Mouse (Mus musculus) midbrain, embryonic 11.5 days (tissue): ENCODE data around the gene Nppa. TPM values are rescaled to one million over a fixed set of nuclear protein-coding genes. Genes with fewer than 3 reads are reported as not detected.

Source experiments
- ATAC-seq: fragments of 200-750 bp; cut with Nextera tagmentation; 2 replicates; pipeline ENCODE4 v1.8.0; 2017; ENCODE audit warnings: moderate TSS enrichment, moderate library complexity; ENCODE audit not compliant: low FRiP score
- DNase-seq: peaks from one replicate; pipeline ENCODE4 v3.0.0; 2015; ENCODE audit warnings: low spot score; ENCODE audit errors: missing footprints
- H3K27ac ChIP-seq: fragments of 300-500 bp; sonication (generic); 2 replicates; pipeline ENCODE4 v1.5.1; 2014; ENCODE audit warnings: low read depth, low read length
- H3K27me3 ChIP-seq: fragments of 300-500 bp; sonication (generic); 2 replicates; pipeline ENCODE4 v1.6.1; 2014; ENCODE audit warnings: mild to moderate bottlenecking, low read length, moderate library complexity, mixed read lengths; ENCODE audit not compliant: control insufficient read depth, insufficient read depth
- H3K36me3 ChIP-seq: fragments of 300-500 bp; sonication (generic); 2 replicates; pipeline ENCODE4 v1.6.1; 2014; ENCODE audit warnings: mild to moderate bottlenecking, low read length, moderate library complexity, mixed read lengths; ENCODE audit not compliant: control insufficient read depth, insufficient read depth
- H3K4me1 ChIP-seq: fragments of 300-500 bp; sonication (generic); 2 replicates; pipeline ENCODE4 v1.6.1; 2014; ENCODE audit warnings: low read length; ENCODE audit not compliant: control insufficient read depth, insufficient read depth
- H3K4me2 ChIP-seq: fragments of 300-500 bp; sonication (generic); 2 replicates; pipeline ENCODE4 v1.6.1; 2014; ENCODE audit warnings: mild to moderate bottlenecking, moderate library complexity
- H3K4me3 ChIP-seq: fragments of 300-500 bp; sonication (generic); 2 replicates; pipeline ENCODE4 v1.5.1; 2014; ENCODE audit warnings: low read depth, low read length
- H3K9ac ChIP-seq: fragments of 300-500 bp; sonication (generic); 2 replicates; pipeline ENCODE4 v1.6.1; 2014; ENCODE audit warnings: low read length
- H3K9me3 ChIP-seq: fragments of 300-500 bp; sonication (generic); 2 replicates; pipeline ENCODE4 v1.6.1; 2016; ENCODE audit warnings: low read length; ENCODE audit not compliant: control insufficient read depth
- WGBS: fragments of 180-500 bp; shearing (Covaris S2); extraction: QIAGEN DNeasy Blood & Tissue Kit; methylation state at CpG from one replicate; pipeline ENCODE4 v1.1.7; 2014; 5-methylcytosine and 5-hydroxymethylcytosine counted together
- polyA plus RNA-seq: library from polyadenylated mRNA; unstranded; fragments of >200 nt; fragmentation: Nextera tagmentation; extraction: Ambion mirVana; gene quantifications from 2 replicates; pipeline ENCODE4 v1.2.1, GENCODE M21; 2014

The Nppa gene
- polyA plus RNA-seq, 1 experiment from 2014 or later = 0.68 TPM

GRCm38 (mm10) chr4:147976237-147976636 is 24.3 kb upstream of the Nppa start:
- H3K36me3 ChIP-seq = no peaks in the 10 kb centered on the region
- ATAC-seq = no peak
- H3K4me1 ChIP-seq = no peaks in the 10 kb centered on the region
- H3K4me2 ChIP-seq = no peak overlapping the region
- H3K4me3 ChIP-seq = no peak overlapping the region
- H3K27ac ChIP-seq = no peak overlapping the region
- H3K9ac ChIP-seq = no peak overlapping the region
- WGBS = 79% methylated on average over 3 of the region's 3 CpGs
- H3K27me3 ChIP-seq = no peaks in the 10 kb centered on the region
- H3K9me3 ChIP-seq = peaks cover 4% of the 10 kb centered on the region; the same call in 1 of the 2 replicates
- DNase-seq = no peak

- Histone ChIP-seq H3K27me3 (no peaks in the 10 kb centered on the region), H3K4me1 (no peaks in the 10 kb centered on the region), H3K9ac (no peak overlapping the region), H3K36me3 (no peaks in the 10 kb centered on the region), H3K9me3 (peaks cover 4% of the 10 kb centered on the region; the same call in 1 of the 2 replicates), H3K4me2 (no peak overlapping the region), H3K4me3 (no peak overlapping the region), H3K27ac (no peak overlapping the region)
- DNase-seq = no peak
- no peak for ATAC-seq
- 81% methylated on average over 4 of the region's 4 CpGs for WGBS
Measured at GRCm38 (mm10) chr4:147977726-147978125, 22.8 kb upstream of the Nppa start.

DNA sequence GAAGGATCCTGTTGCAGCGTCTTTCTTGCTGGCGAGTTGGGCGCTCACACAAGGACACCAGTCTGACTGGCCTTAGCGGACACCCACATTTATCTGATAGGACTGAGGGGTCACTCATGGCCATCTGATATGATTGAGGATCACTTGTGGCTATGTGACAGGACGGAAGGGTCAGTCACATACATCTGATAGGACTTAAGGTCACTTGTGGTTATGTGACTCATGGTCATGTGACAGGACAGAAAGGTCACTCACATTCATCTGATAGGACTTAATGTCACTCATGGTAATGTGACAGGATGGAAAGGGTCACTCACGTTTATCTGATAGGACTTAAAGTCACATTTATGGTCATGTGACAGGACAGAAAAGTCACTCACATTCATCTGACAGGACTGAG is 22.1 kb upstream of the Nppa start:
- Histone ChIP-seq H3K9me3 (peaks cover 4% of the 10 kb centered on the region; the same call in 1 of the 2 replicates), H3K27me3 (no peaks in the 10 kb centered on the region), H3K27ac (no peak overlapping the region), H3K36me3 (no peaks in the 10 kb centered on the region), H3K9ac (no peak overlapping the region), H3K4me1 (no peaks in the 10 kb centered on the region), H3K4me3 (no peak overlapping the region), H3K4me2 (no peak overlapping the region)
- 92% methylated on average over 6 of the region's 6 CpGs for WGBS
- DNase-seq (no peak), ATAC-seq (no peak)

- H3K4me2 ChIP-seq = no peak overlapping the region
- no peaks in the 10 kb centered on the region for H3K27me3 ChIP-seq
- H3K9me3 ChIP-seq = peaks cover 4% of the 10 kb centered on the region; the same call in 1 of the 2 replicates
- H3K36me3 ChIP-seq = no peaks in the 10 kb centered on the region
- 80% methylated on average over 7 of the region's 7 CpGs for WGBS
- ATAC-seq (no peak), DNase-seq (no peak)
- H3K9ac ChIP-seq = no peak overlapping the region
- H3K4me3 ChIP-seq = no peak overlapping the region
- H3K4me1 ChIP-seq = no peaks in the 10 kb centered on the region
- H3K27ac ChIP-seq = no peak overlapping the region
Measured at GRCm38 (mm10) chr4:147979441-147979860, 21.1 kb upstream of the Nppa start.

DNA sequence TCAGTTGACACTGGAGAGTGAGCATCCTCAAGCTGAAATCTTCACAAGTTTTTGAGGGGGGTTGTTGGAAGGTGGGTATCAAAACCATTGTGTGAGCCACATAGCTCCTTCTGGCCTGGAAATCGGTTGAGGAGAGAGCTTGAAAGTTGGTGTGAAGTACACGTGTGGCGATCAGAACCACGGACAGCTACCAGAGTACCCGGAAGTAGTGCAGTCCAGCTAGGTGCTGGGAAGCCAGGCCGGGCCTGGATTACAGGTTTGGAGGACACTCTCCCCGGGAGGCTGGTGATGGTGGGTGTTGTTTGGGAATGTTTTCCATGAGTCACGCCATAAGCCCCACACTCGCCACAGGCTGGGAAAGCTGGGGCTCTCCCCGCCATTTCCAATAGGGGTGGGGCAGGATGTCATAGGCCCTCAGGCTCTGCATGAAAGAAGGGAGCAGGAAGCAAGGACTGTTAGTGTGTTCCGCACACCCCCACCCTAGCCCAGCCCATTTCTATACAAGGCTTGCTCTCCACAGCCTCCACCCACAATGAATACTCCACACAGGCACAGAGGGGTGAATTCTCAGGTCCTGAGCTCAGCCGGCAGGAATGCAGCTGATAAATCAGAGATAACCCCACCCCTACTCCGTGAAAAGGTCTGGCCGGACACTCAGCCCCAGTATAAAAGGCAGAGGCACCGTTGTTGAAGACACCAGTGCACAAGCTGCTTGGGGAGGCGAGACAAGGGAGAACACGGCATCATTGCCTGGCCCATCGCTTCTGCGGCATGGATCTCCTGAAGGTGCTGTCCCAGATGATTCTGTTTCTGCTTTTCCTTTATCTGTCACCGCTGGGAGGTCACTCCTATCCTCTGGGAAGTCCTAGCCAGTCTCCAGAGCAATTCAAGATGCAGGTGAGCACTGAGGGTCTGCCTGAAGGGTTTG is 15.1 kb upstream of the Nppa start, which contains the start of gene Nppb:
Gene Nppb (plus strand): TSS at position 584 of the 928 bp plus-strand sequence.
- Histone ChIP-seq H3K4me1 (no peaks in the 10 kb centered on the region), H3K9ac (no peak within 1 kb of the TSS), H3K4me3 (no peak within 1 kb of the TSS), H3K27ac (no peak within 1 kb of the TSS), H3K4me2 (no peak within 1 kb of the TSS), H3K9me3 (no peaks in the 10 kb centered on the region), H3K27me3 (no peaks in the 10 kb centered on the region), H3K36me3 (no peaks in the 10 kb centered on the region)
- WGBS = 37% methylated on average over 20 of the region's 20 CpGs
- 0 out of 2 replicates have a peak, but pooled peaks have one; percentile 14 for ATAC-seq
- peak; percentile 85 for DNase-seq

DNA sequence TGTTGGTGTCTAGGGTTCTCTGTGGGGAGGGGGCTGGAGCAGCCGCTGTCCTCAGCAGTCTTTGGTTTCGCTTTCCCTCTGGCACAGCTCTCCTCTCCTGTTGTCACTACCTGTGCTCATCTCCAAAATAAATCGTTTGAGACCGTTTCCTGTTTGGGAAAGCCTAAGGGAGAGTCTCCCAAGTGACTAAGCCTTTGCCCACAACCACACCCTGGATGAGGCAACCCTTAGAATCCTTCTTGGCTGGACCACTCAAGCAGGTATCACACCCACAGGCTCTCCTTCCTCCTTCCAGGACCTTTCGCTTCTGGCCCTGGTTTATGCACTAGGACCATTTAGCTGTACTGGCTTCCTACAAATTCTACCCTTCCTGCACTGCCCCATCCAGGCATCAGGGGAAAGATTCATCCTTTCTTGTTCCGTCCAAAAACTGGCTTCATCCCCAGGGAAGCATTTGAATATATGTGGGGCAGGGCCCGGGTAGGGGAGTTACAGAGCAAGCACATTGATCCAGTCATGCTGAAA is 6.9 kb upstream of the Nppa start:
- 71% methylated on average over 7 of the region's 7 CpGs for WGBS
- no peaks in the 10 kb centered on the region for H3K27me3 ChIP-seq

DNA sequence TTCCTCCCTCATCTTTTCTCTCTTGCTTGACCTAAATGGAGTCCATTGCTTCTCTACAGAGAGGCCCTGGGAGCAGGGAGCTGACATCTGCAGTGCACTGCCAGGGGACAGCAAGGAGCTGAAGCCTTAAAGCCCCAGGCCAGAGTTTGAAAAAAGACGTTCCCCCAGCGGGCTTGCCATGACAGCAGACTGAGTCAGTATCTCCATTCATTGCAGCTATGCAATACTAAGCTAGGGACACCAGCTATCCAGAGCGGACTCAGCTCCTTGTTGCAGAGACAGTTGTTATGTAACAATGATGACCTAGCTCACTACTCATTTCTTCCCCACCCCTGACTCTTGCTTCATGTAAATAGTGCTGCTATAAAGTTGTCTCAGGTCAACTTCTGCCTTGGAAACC is 5.2 kb upstream of the Nppa start:
- Histone ChIP-seq H3K27me3 (no peaks in the 10 kb centered on the region), H3K9me3 (no peaks in the 10 kb centered on the region), H3K9ac (no peak overlapping the region), H3K4me2 (no peak overlapping the region), H3K4me3 (no peak overlapping the region), H3K4me1 (no peaks in the 10 kb centered on the region), H3K27ac (no peak overlapping the region), H3K36me3 (no peaks in the 10 kb centered on the region)
- ATAC-seq (no peak), DNase-seq (peak; percentile 62)
- 76% methylated on average over 3 of the region's 3 CpGs for WGBS

More for the DNA sequence above, 6.9 kb upstream of the Nppa start:
- DNase-seq = peak; percentile 51
- no peaks in the 10 kb centered on the region for H3K9me3 ChIP-seq
- H3K36me3 ChIP-seq = no peaks in the 10 kb centered on the region
- no peak overlapping the region for H3K27ac ChIP-seq
- H3K9ac ChIP-seq = no peak overlapping the region
- no peak overlapping the region for H3K4me2 ChIP-seq
- no peak overlapping the region for H3K4me3 ChIP-seq
- no peak for ATAC-seq
- no peaks in the 10 kb centered on the region for H3K4me1 ChIP-seq

GRCm38 (mm10) chr4:148001013-148001789 is 679 bp downstream of the Nppa start:
- H3K4me3 ChIP-seq = no peak overlapping the region
- peak; percentile 82 for DNase-seq
- WGBS = 79% methylated on average over 17 of the region's 17 CpGs

More at GRCm38 (mm10) chr4:148001013-148001789, 679 bp downstream of the Nppa start:
- no peak overlapping the region for H3K4me2 ChIP-seq
- H3K27ac ChIP-seq = peak overlapping the region; percentile 51
- no peaks in the 10 kb centered on the region for H3K9me3 ChIP-seq
- peaks cover 3% of the 10 kb centered on the region; the same call in 1 of the 2 replicates for H3K36me3 ChIP-seq
- no peaks in the 10 kb centered on the region for H3K27me3 ChIP-seq
- H3K9ac ChIP-seq = no peak overlapping the region
- H3K4me1 ChIP-seq = peaks cover 2% of the 10 kb centered on the region
- peak; percentile 56 for ATAC-seq
